11 mouse cellular contexts compared by ENCODE assay signal in the genomic region with DNA sequence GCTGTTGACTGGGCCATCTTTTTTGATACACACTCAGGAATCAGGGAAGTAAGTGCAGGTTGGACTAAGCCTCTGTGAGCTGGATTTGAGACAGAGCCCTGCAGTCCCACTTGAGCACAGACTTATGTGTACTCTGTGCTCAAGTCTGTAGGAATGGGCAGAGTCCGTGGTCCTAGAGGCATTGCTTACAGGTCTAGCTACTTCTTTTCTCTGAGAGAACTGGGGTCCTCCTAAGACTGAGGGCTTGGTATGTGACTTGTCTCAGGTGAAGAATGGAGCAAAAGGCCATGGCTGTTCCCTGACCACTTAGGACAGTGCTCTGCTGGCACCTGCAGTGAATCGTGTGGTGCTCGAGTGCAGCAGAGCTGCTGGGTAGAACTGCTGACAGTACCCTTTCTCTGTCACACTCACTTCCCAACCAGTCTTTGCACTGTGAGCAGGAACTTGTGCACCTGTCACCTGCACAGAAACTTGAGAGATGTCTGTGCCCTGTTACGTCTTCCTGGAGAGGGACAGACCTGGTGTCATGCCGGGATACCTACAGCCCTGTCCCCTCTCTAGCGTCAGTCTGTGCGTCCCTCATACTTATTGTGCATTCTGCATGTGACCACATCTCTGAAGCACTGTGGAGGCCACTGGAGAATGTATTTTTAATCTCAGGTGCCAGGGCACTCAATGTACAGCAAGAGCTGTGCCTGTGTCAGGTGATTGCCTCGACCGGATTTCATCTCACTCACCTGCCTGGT.
DNase-seq lines count a peak whose midpoint lies in the region; ATAC-seq and TF ChIP-seq lines count a peak whose summit lies in the region.
"Had no signal": no experiment of that assay in that cellular context is flagged by ENCODE, and none has a peak within 500 bp of the region (broad histone marks: within the 10 kb centered on the region; RNA-seq: fewer than 3 reads in every experiment).

No protein-coding gene starts in this region.

- H3K27ac ChIP-seq in kidney, embryonic 16.5 days (ENCODE audit: low read length), result no peak overlapping the region
- peak overlapping the region; percentile 68 for H3K27ac ChIP-seq in forebrain, embryonic 11.5 days (ENCODE audit: low read depth, low read length)
- peak overlapping the region; percentile 65 for H3K27ac ChIP-seq in hindbrain, postnatal 0 days
- peak overlapping the region; percentile 74 for H3K27ac ChIP-seq in neural tube, embryonic 14.5 days (ENCODE audit: low read depth, low read length)

- H3K4me1 ChIP-seq in kidney, embryonic 16.5 days (ENCODE audit: insufficient read depth, low read length), result no peaks in the 10 kb centered on the region
- H3K4me1 ChIP-seq in forebrain, embryonic 11.5 days (replicated peaks; ENCODE audit: control insufficient read depth, insufficient read depth, low read length), result peaks cover 23% of the 10 kb centered on the region
- H3K4me1 ChIP-seq in hindbrain, postnatal 0 days (ENCODE audit: insufficient read depth, low read length), result peaks cover 23% of the 10 kb centered on the region
- H3K4me1 ChIP-seq in neural tube, embryonic 14.5 days (ENCODE audit: control insufficient read depth, insufficient read depth, low read length), result peaks cover 25% of the 10 kb centered on the region

- TF ChIP-seq CTCF in hindbrain, postnatal 0 days (IDR thresholded peaks at IDR 0.05; ENCODE audit: low read depth), result no peak

- H3K9me3 ChIP-seq in kidney, embryonic 16.5 days (ENCODE audit: low read length), result 0 out of 2 replicates have a peak, but pooled peaks cover 4% of the 10 kb centered on the region
- H3K9me3 ChIP-seq in forebrain, embryonic 11.5 days (ENCODE audit: control insufficient read depth, low read length), result no peaks in the 10 kb centered on the region; the same call in 1 of the 2 replicates
- H3K9me3 ChIP-seq in hindbrain, postnatal 0 days (ENCODE audit: low read length), result no peaks in the 10 kb centered on the region
- H3K9me3 ChIP-seq in neural tube, embryonic 14.5 days (ENCODE audit: control insufficient read depth, low read length), result no peaks in the 10 kb centered on the region

- 44% methylated on average over 9 of the region's 9 CpGs for WGBS in kidney, embryonic 16.5 days
- WGBS in forebrain, embryonic 11.5 days, result 13% methylated on average over 9 of the region's 9 CpGs
- 14% methylated on average over 9 of the region's 9 CpGs for WGBS in hindbrain, postnatal 0 days
- WGBS in neural tube, embryonic 14.5 days, result 14% methylated on average over 9 of the region's 9 CpGs

- H3K4me2 ChIP-seq in kidney, embryonic 16.5 days (replicated peaks; ENCODE audit: low read depth, low read length), result no peak overlapping the region
- H3K4me2 ChIP-seq in forebrain, embryonic 11.5 days (ENCODE audit: low read depth, low read length, severe bottlenecking), result peak overlapping the region; percentile 38; the same call in 1 of the 2 replicates
- H3K4me2 ChIP-seq in hindbrain, postnatal 0 days (ENCODE audit: low read depth, low read length), result 0 out of 2 replicates have a peak overlapping the region, but pooled peaks have one; percentile 17
- H3K4me2 ChIP-seq in neural tube, embryonic 14.5 days (ENCODE audit: low read depth, low read length), result no peak overlapping the region
- H3K4me2 ChIP-seq: lung, embryonic 14.5 days had no signal

- no peak overlapping the region for H3K4me3 ChIP-seq in kidney, embryonic 16.5 days (ENCODE audit: low read length)
- H3K4me3 ChIP-seq in forebrain, embryonic 11.5 days (ENCODE audit: low read depth, low read length), result no peak overlapping the region
- no peak overlapping the region for H3K4me3 ChIP-seq in hindbrain, postnatal 0 days (ENCODE audit: low read length)
- no peak overlapping the region for H3K4me3 ChIP-seq in neural tube, embryonic 14.5 days (ENCODE audit: low read depth, low read length)

- no peak overlapping the region for H3K9ac ChIP-seq in kidney, embryonic 16.5 days (replicated peaks; ENCODE audit: low read length)
- peak overlapping the region; percentile 37; the same call in 1 of the 2 replicates for H3K9ac ChIP-seq in forebrain, embryonic 11.5 days (ENCODE audit: low read length)
- no peak overlapping the region for H3K9ac ChIP-seq in hindbrain, postnatal 0 days (replicated peaks; ENCODE audit: low read length)
- peak overlapping the region; percentile 17 for H3K9ac ChIP-seq in neural tube, embryonic 14.5 days (replicated peaks; ENCODE audit: low read depth, low read length)
- H3K9ac ChIP-seq: lung, embryonic 14.5 days had no signal

- H3K27me3 ChIP-seq in kidney, embryonic 16.5 days (ENCODE audit: insufficient read depth, low read length), result no peaks in the 10 kb centered on the region
- H3K27me3 ChIP-seq in forebrain, embryonic 11.5 days (ENCODE audit: control insufficient read depth, insufficient read depth, low read length), result peaks cover 66% of the 10 kb centered on the region
- H3K27me3 ChIP-seq in hindbrain, postnatal 0 days (ENCODE audit: insufficient read depth, low read length), result no peaks in the 10 kb centered on the region
- no peaks in the 10 kb centered on the region for H3K27me3 ChIP-seq in neural tube, embryonic 14.5 days (ENCODE audit: control insufficient read depth, insufficient read depth, low read length)

- H3K36me3 ChIP-seq in kidney, embryonic 16.5 days (ENCODE audit: insufficient read depth, low read length), result no peaks in the 10 kb centered on the region
- no peaks in the 10 kb centered on the region for H3K36me3 ChIP-seq in forebrain, embryonic 11.5 days (ENCODE audit: control insufficient read depth, insufficient read depth, low read length)
- no peaks in the 10 kb centered on the region for H3K36me3 ChIP-seq in hindbrain, postnatal 0 days (ENCODE audit: insufficient read depth, low read length)
- no peaks in the 10 kb centered on the region for H3K36me3 ChIP-seq in neural tube, embryonic 14.5 days (ENCODE audit: control insufficient read depth, insufficient read depth, low read length)

- peak; percentile 23; the same call in 1 of the 2 replicates for ATAC-seq in kidney, embryonic 16.5 days (ENCODE audit: low FRiP score, low TSS enrichment)
- peak; percentile 26 for ATAC-seq in forebrain, embryonic 11.5 days (replicated peaks; ENCODE audit: low FRiP score)
- peak; percentile 28; the same call in 1 of the 2 replicates for ATAC-seq in hindbrain, postnatal 0 days
- ATAC-seq in neural tube, embryonic 14.5 days (ENCODE audit: low read depth), result peak; percentile 34; the same call in 1 of the 2 replicates

- DNase-seq in kidney, postnatal 25 days, result no peak
- no peak for DNase-seq in forebrain, embryonic 11.5 days (ENCODE audit: low spot score)
- no peak for DNase-seq in hindbrain, postnatal 0 days (ENCODE audit: low spot score)
- no peak for DNase-seq in urinary bladder, postnatal 36 days (ENCODE audit: low spot score in 2 of 2)
- DNase-seq in kidney, postnatal 36 days, result no peak
- no peak for DNase-seq in ovary, postnatal 36 days (ENCODE audit: low spot score)
- DNase-seq: cerebellum, adult 18-20 months; thymus, adult 2 months had no signal

Comparison
In these comparisons a context has a peak if more than half of its experiments do, and no peak if none do; other contexts are left out.
1. H3K4me2 ChIP-seq: peak in forebrain, embryonic 11.5 days (single experiment) and hindbrain, postnatal 0 days (single experiment); none in kidney, embryonic 16.5 days (single experiment) and neural tube, embryonic 14.5 days (single experiment).
2. H3K9ac ChIP-seq: peak in forebrain, embryonic 11.5 days (single experiment) and neural tube, embryonic 14.5 days (single experiment); none in kidney, embryonic 16.5 days (single experiment) and hindbrain, postnatal 0 days (single experiment).
3. Peak in every context shown above with its lines, with median percentiles within 50 percentile points of each other: ATAC-seq.